In genomic region chr8:71731652-71732230, GRCm38 (mm10) we compare ENCODE assay signal across 8 mouse cellular contexts. TPM values are rescaled to one million over a fixed set of nuclear protein-coding genes. Genes with fewer than 3 reads are reported as not detected.
A peak's percentile ranks its signal among the peaks of the same experiment; 100 is the strongest.
DNase-seq lines count a peak whose midpoint lies in the region; ATAC-seq and TF ChIP-seq lines count a peak whose summit lies in the region.
"Had no signal": no experiment of that assay in that cellular context is flagged by ENCODE, and none has a peak within 500 bp of the region (broad histone marks: within the 10 kb centered on the region; RNA-seq: fewer than 3 reads in every experiment).

No protein-coding gene starts in this region.

- peak; percentile 85 for TF ChIP-seq CTCF in ES-Bruce4 (IDR thresholded peaks at IDR 0.05; ENCODE audit: low read depth, low read length)

- no peak overlapping the region for H3K4me3 ChIP-seq in ES-Bruce4 (ENCODE audit: low read depth, low read length)
- H3K4me3 ChIP-seq: limb, embryonic 13.5 days had no signal

- H3K36me3 ChIP-seq in ES-Bruce4 (ENCODE audit: control insufficient read depth, insufficient read depth, low read length, poor library complexity, severe bottlenecking): no peaks in the 10 kb centered on the region
- H3K36me3 ChIP-seq: limb, embryonic 13.5 days had no signal

- peak; percentile 57 for ATAC-seq in granulocyte monocyte progenitor cell, adult 5-6 weeks (replicated peaks; ENCODE audit: poor library complexity, severe bottlenecking)

- no peaks in the 10 kb centered on the region for H3K27me3 ChIP-seq in ES-Bruce4 (ENCODE audit: control insufficient read depth, insufficient read depth, low read length, poor library complexity, severe bottlenecking)

- H3K27ac ChIP-seq in ES-Bruce4 (ENCODE audit: insufficient read depth, low read length): no peak overlapping the region
- H3K27ac ChIP-seq: limb, embryonic 13.5 days had no signal

- TF ChIP-seq EP300 in ES-Bruce4 (IDR thresholded peaks at IDR 0.05; ENCODE audit: insufficient read depth, low read depth, low read length): no peak

- no peaks in the 10 kb centered on the region for H3K9me3 ChIP-seq in ES-Bruce4 (replicated peaks; ENCODE audit: control insufficient read depth, insufficient read depth, low read length, poor library complexity, severe bottlenecking)
- H3K9me3 ChIP-seq: limb, embryonic 13.5 days had no signal

- intact Hi-C loops in left cerebral cortex, postnatal 10 days (cut with DNase I): no loop called here

- DNase-seq in left cerebral cortex, adult 18-20 months (ENCODE audit: low spot score in 2 of 2): peak; percentile 80 to 81
- no peak for DNase-seq in left cerebral cortex, postnatal 10 days (ENCODE audit: extremely low spot score in 1 of 2, low spot score in 2 of 2)
- DNase-seq in adrenal gland, postnatal 14 days: peak; percentile 67
- peak; percentile 53 to 63 for DNase-seq in lung, postnatal 4 days
- DNase-seq in thymus, postnatal 0 days (ENCODE audit: low spot score): peak; percentile 79

- no peaks in the 10 kb centered on the region for H3K4me1 ChIP-seq in ES-Bruce4 (ENCODE audit: control insufficient read depth, insufficient read depth, low read length)

- no peak for TF ChIP-seq POLR2A in ES-Bruce4 (IDR thresholded peaks at IDR 0.05; ENCODE audit: insufficient read depth, low read length)

- H3K9ac ChIP-seq in ES-Bruce4 (ENCODE audit: low read depth, poor library complexity, severe bottlenecking): no peak overlapping the region
- H3K9ac ChIP-seq: limb, embryonic 13.5 days had no signal

RNA-seq across cellular contexts. Expression of gene Fcho1, which starts 6.2 kb away (rescaled TPM):
- 100 to 1,000 TPM; 155 to 167 TPM for total RNA-seq in left cerebral cortex, adult 18-20 months (2021)
- total RNA-seq in left cerebral cortex, postnatal 10 days (2021): 100 to 1,000 TPM; 139 to 143 TPM
- 8.7 and 8.8 TPM in 2 replicates for polyA plus RNA-seq in ES-Bruce4 (2011; ENCODE audit: insufficient read depth, insufficient read length, low read depth, missing spikeins)
- 5.4 and 13.9 TPM in 2 replicates for total RNA-seq in adrenal gland, postnatal 14 days (2021)
- 62.4 and 98.0 TPM in 2 replicates for total RNA-seq in granulocyte monocyte progenitor cell, adult 5-6 weeks (2014; fragmentation: Nextera tagmentation)
- total RNA-seq in granulocyte monocyte progenitor cell, adult 5-6 weeks (2017): 39.8 and 76.7 TPM in 2 replicates
- polyA plus RNA-seq in thymus, postnatal 0 days (2015; fragmentation: Nextera tagmentation; extraction: Ambion mirVana): 123 and 127 TPM in 2 replicates

RNA-seq across cellular contexts. Expression of gene B3gnt3, which starts 30.2 kb away (rescaled TPM):
- 1 to 10 TPM in 1 of 2 experiments, under 1 TPM in 1; 0.82 to 1.1 TPM for total RNA-seq in left cerebral cortex, adult 18-20 months (2021)
- under 1 TPM; 0.26 to 0.41 TPM for total RNA-seq in left cerebral cortex, postnatal 10 days (2021)
- 1.8 and 2.0 TPM in 2 replicates for polyA plus RNA-seq in ES-Bruce4 (2011; ENCODE audit: insufficient read depth, insufficient read length, low read depth, missing spikeins)
- 5.4 and 7.4 TPM in 2 replicates for total RNA-seq in adrenal gland, postnatal 14 days (2021)
- total RNA-seq in granulocyte monocyte progenitor cell, adult 5-6 weeks (2014; fragmentation: Nextera tagmentation): 1.4 TPM in 1 of 2 replicates, not detected in the other
- total RNA-seq in granulocyte monocyte progenitor cell, adult 5-6 weeks (2017): 0.39 TPM in 1 of 2 replicates, not detected in the other
- polyA plus RNA-seq in thymus, postnatal 0 days (2015; fragmentation: Nextera tagmentation; extraction: Ambion mirVana): 2.1 and 2.7 TPM in 2 replicates

RNA-seq across cellular contexts. Expression of gene Insl3, which starts 42.7 kb away (rescaled TPM):
- under 1 TPM in 1 of 2 experiments, not detected in 1; 0.63 TPM for total RNA-seq in left cerebral cortex, adult 18-20 months (2021)
- 1 to 10 TPM; 1.2 to 2.0 TPM for total RNA-seq in left cerebral cortex, postnatal 10 days (2021)
- 1.3 and 3.7 TPM in 2 replicates for polyA plus RNA-seq in ES-Bruce4 (2011; ENCODE audit: insufficient read depth, insufficient read length, low read depth, missing spikeins)
- 8.0 and 9.8 TPM in 2 replicates for total RNA-seq in adrenal gland, postnatal 14 days (2021)
- 14.1 and 16.3 TPM in 2 replicates for total RNA-seq in granulocyte monocyte progenitor cell, adult 5-6 weeks (2014; fragmentation: Nextera tagmentation)
- 1.2 and 4.4 TPM in 2 replicates for total RNA-seq in granulocyte monocyte progenitor cell, adult 5-6 weeks (2017)
- polyA plus RNA-seq in thymus, postnatal 0 days (2015; fragmentation: Nextera tagmentation; extraction: Ambion mirVana): 3.7 and 6.7 TPM in 2 replicates

RNA-seq across cellular contexts. Expression of gene Jak3, which starts 55.6 kb away (rescaled TPM):
- 1 to 10 TPM; 4.8 to 5.0 TPM for total RNA-seq in left cerebral cortex, adult 18-20 months (2021)
- total RNA-seq in left cerebral cortex, postnatal 10 days (2021): 1 to 10 TPM; 6.1 to 6.6 TPM
- polyA plus RNA-seq in ES-Bruce4 (2011; ENCODE audit: insufficient read depth, insufficient read length, low read depth, missing spikeins): 8.0 and 9.7 TPM in 2 replicates
- total RNA-seq in adrenal gland, postnatal 14 days (2021): 17.4 and 21.4 TPM in 2 replicates
- 10.9 and 17.5 TPM in 2 replicates for total RNA-seq in granulocyte monocyte progenitor cell, adult 5-6 weeks (2014; fragmentation: Nextera tagmentation)
- 7.2 and 8.1 TPM in 2 replicates for total RNA-seq in granulocyte monocyte progenitor cell, adult 5-6 weeks (2017)
- 17.0 and 20.3 TPM in 2 replicates for polyA plus RNA-seq in thymus, postnatal 0 days (2015; fragmentation: Nextera tagmentation; extraction: Ambion mirVana)

Comparison
In these comparisons a context has a peak if more than half of its experiments do, and no peak if none do; other contexts are left out.
1. DNase-seq: peak in left cerebral cortex, adult 18-20 months (2 of 2), adrenal gland, postnatal 14 days (single experiment), lung, postnatal 4 days (2 of 2) and thymus, postnatal 0 days (single experiment); none in left cerebral cortex, postnatal 10 days (0 of 2).